ENCODE assay signal across 9 mouse cellular contexts in the genomic region with DNA sequence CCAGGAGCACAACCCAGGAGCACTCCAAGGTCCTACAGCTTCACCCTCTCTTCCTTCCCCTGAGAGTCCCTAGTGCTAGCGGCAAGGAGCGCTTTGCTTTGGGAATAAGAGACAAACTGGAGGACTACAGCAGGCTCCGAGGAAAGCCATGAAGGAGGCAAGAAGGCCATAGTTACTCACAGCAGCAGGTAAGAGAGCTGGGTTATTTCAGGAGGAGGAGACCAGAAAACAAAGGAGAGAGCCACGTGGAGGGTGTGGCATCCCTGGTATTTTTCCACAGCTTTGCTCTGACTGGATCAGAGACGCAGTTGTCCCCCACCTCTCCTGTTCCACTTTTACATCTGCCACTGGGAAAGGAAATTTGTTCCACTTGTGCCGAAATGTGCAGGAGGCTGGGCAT. TPM values are rescaled to one million over a fixed set of nuclear protein-coding genes. Genes with fewer than 3 reads are reported as not detected.
DNase-seq lines count a peak whose midpoint lies in the region; TF ChIP-seq lines count a peak whose summit lies in the region.
"Had no signal": no experiment of that assay in that cellular context is flagged by ENCODE, and none has a peak within 500 bp of the region (broad histone marks: within the 10 kb centered on the region; RNA-seq: fewer than 3 reads in every experiment).

No protein-coding gene starts in this region.

- no peak overlapping the region for H3K4me3 ChIP-seq in heart, embryonic 10.5 days
- no peak overlapping the region for H3K4me3 ChIP-seq in C2C12 (ENCODE audit: insufficient read depth, poor library complexity, severe bottlenecking)

- WGBS in heart, embryonic 10.5 days: 48% methylated on average over 6 of the region's 6 CpGs

- TF ChIP-seq CTCF in C2C12 (IDR thresholded peaks at IDR 0.05; ENCODE audit: control insufficient read depth, insufficient read depth, insufficient read length): no peak

- peak overlapping the region; percentile 33 for H3ac ChIP-seq in C2C12 (ENCODE audit: control insufficient read depth, insufficient read length, low read depth)

- no peaks in the 10 kb centered on the region for H3K36me3 ChIP-seq in heart, embryonic 10.5 days
- H3K36me3 ChIP-seq in C2C12 (ENCODE audit: control insufficient read depth, insufficient read depth): no peaks in the 10 kb centered on the region

- H3K79me3 ChIP-seq in C2C12 (ENCODE audit: low read depth): no peaks in the 10 kb centered on the region

- DNase-seq in heart, embryonic 10.5 days (ENCODE audit: low spot score): no peak
- DNase-seq in heart, postnatal 10 days: no peak
- peak; percentile 42 for DNase-seq in adrenal gland, postnatal 25 days
- DNase-seq in kidney, postnatal 14 days: peak; percentile 71
- no peak for DNase-seq in thymus, postnatal 0 days (ENCODE audit: low spot score)
- no peak for DNase-seq in thymus, postnatal 25 days
- DNase-seq in embryo, embryonic 11 days: no peak

- no peaks in the 10 kb centered on the region for H3K27me3 ChIP-seq in heart, embryonic 10.5 days (ENCODE audit: insufficient read depth, poor library complexity, severe bottlenecking)
- no peaks in the 10 kb centered on the region for H3K27me3 ChIP-seq in C2C12 (ENCODE audit: control insufficient read depth, insufficient read depth, insufficient read length)

- H3K9me3 ChIP-seq in heart, embryonic 10.5 days: no peaks in the 10 kb centered on the region
- H3K9me3 ChIP-seq: megakaryocyte, embryonic 14.5 days had no signal

- peaks cover 37% of the 10 kb centered on the region for H3K4me1 ChIP-seq in heart, embryonic 10.5 days

- intact Hi-C loops in heart, postnatal 10 days (cut with DNase I): no loop called here

- H3K79me2 ChIP-seq in C2C12 (ENCODE audit: control insufficient read depth, insufficient read depth): no peaks in the 10 kb centered on the region

- peak overlapping the region; percentile 78 for H3K27ac ChIP-seq in heart, embryonic 10.5 days

TF ChIP-seq in C2C12, 6 proteins besides CTCF, POLR2A, EP300 and RAD21:
- TF ChIP-seq MAX (IDR thresholded peaks at IDR 0.05): peak; percentile 87
- no peak for TF ChIP-seq CEBPB (IDR thresholded peaks at IDR 0.05; ENCODE audit: low read depth)
- no peak for TF ChIP-seq MYOD1 (IDR thresholded peaks at IDR 0.05; ENCODE audit: control insufficient read depth, insufficient read length, low read depth)
- peak; percentile 81 for TF ChIP-seq USF1 (IDR thresholded peaks at IDR 0.05; ENCODE audit: low read depth)
- no peak for TF ChIP-seq MYOG (IDR thresholded peaks at IDR 0.05; ENCODE audit: control insufficient read depth, extremely low read depth, insufficient read length)
- TF ChIP-seq FOSL1 (IDR thresholded peaks at IDR 0.05; ENCODE audit: insufficient read depth, low read length, poor library complexity, severe bottlenecking): no peak
TF ChIP-seq in C2C12: peak in this region for 2.

RNA-seq across cellular contexts. Expression of a gene that starts 16.6 kb away (rescaled TPM):
- 92.3 and 109 TPM in 2 replicates for polyA plus RNA-seq in heart, embryonic 10.5 days (2016; fragmentation: Nextera tagmentation; extraction: Ambion mirVana)
- 10 to 100 TPM; 47.0 to 48.9 TPM for total RNA-seq in heart, postnatal 10 days (2021)
- 68.5 TPM for polyA plus RNA-seq in C2C12 (2012; fragmentation: generic; extraction: Trizol)
- 570 and 647 TPM in 2 replicates for total RNA-seq in adrenal gland, postnatal 25 days (2021)
- 60.9 and 65.4 TPM in 2 replicates for polyA plus RNA-seq in thymus, postnatal 0 days (2015; fragmentation: Nextera tagmentation; extraction: Ambion mirVana)

RNA-seq across cellular contexts. Expression of a gene that starts 37.5 kb away (rescaled TPM):
- polyA plus RNA-seq in heart, embryonic 10.5 days (2016; fragmentation: Nextera tagmentation; extraction: Ambion mirVana): 9.9 and 13.0 TPM in 2 replicates
- 10 to 100 TPM; 18.0 to 18.1 TPM for total RNA-seq in heart, postnatal 10 days (2021)
- 15.8 TPM for polyA plus RNA-seq in C2C12 (2012; fragmentation: generic; extraction: Trizol)
- total RNA-seq in adrenal gland, postnatal 25 days (2021): 30.2 and 31.2 TPM in 2 replicates
- polyA plus RNA-seq in thymus, postnatal 0 days (2015; fragmentation: Nextera tagmentation; extraction: Ambion mirVana): 21.6 and 26.1 TPM in 2 replicates

Comparison
In these comparisons a context has a peak if more than half of its experiments do, and no peak if none do; other contexts are left out.
1. DNase-seq: peak in adrenal gland, postnatal 25 days (single experiment) and kidney, postnatal 14 days (single experiment); none in heart, embryonic 10.5 days (single experiment), heart, postnatal 10 days (0 of 2), thymus, postnatal 0 days (single experiment), thymus, postnatal 25 days (single experiment) and embryo, embryonic 11 days (single experiment).